Mouse (Mus musculus) E14TG2a.4 (cell line): ENCODE measurements around the gene Cc2d1b.

Experiments
- H3K27me3 ChIP-seq: 2 replicates; pipeline ENCODE4 v1.6.1; 2014; ENCODE audit warnings: low read length, control low read depth; ENCODE audit not compliant: insufficient read depth
- H3K36me3 ChIP-seq: 2 replicates; pipeline ENCODE4 v1.6.1; 2014; ENCODE audit warnings: low read length, control low read depth; ENCODE audit not compliant: insufficient read depth
- H3K4me1 ChIP-seq: replicated peaks from 2 replicates; pipeline ENCODE4 v1.6.1; 2014; ENCODE audit warnings: low read depth, low read length, control low read depth
- H3K4me3 ChIP-seq: replicated peaks from 2 replicates; pipeline ENCODE4 v1.5.1; 2014; ENCODE audit warnings: mild to moderate bottlenecking, low read length
- H3K9me3 ChIP-seq: 2 replicates; pipeline ENCODE4 v1.6.1; 2014; ENCODE audit warnings: low read length, control low read depth
- CTCF ChIP-seq: conservative IDR thresholded peaks from 2 replicates; pipeline ENCODE4 v1.5.1; 2014; ENCODE audit warnings: low read length
- NANOG ChIP-seq: IDR thresholded peaks from 2 replicates; pipeline ENCODE4 v1.6.1; 2014; ENCODE audit warnings: borderline replicate concordance, low read length, mixed read lengths
- POU5F1 ChIP-seq: IDR thresholded peaks from 2 replicates; pipeline ENCODE4 v1.6.1; 2014; ENCODE audit warnings: low read length, borderline replicate concordance

The Cc2d1b gene

DNA sequence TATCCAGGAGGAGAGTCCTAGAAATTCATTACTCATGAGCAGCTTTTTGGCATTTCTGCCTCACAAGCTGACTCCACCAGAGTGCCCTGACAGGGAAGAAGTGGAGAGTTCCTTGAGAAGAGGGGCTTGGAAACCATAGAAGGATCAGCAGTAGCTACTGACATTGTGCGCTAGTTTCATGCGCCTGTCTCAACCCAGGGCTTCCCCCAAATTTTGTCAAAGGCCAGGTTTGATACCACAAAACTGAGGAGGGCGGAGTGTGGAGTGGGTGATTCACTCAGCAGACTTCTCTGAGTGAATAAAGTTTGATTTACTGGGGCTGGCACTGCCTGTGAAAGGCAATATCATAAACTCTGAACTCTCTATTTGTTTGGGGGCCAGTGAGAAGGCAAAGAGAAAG lies 11.1 kb upstream of the Cc2d1b start:
- no peak overlapping the region for H3K4me3 ChIP-seq
- H3K27me3 ChIP-seq, result no peaks in the 10 kb centered on the region
- no peaks in the 10 kb centered on the region for H3K4me1 ChIP-seq
- no peak for TF ChIP-seq POU5F1
- no peak for TF ChIP-seq CTCF
- TF ChIP-seq NANOG, result no peak
- H3K36me3 ChIP-seq, result peaks cover 94% of the 10 kb centered on the region
- no peaks in the 10 kb centered on the region for H3K9me3 ChIP-seq

DNA sequence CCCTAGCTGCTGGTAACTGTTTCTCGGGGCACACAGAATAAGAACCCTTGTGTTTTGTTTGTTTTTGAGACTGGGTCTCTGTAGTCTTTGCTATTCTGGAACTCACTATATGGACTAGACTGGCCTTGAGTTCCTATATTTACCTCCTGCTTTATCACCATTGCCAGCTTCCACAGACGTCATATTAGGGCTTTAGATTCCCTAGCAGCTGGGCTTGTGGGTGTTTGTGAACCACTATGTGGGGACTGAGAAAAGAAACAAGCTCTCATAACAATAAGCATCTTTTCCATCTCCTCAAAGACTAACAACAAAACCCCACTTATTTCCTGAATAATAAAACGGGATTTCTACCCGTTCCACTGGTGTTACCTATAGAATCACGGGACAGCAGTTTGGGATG lies 8.8 kb upstream of the Cc2d1b start:
- Histone ChIP-seq H3K4me1 (no peaks in the 10 kb centered on the region), H3K4me3 (no peak overlapping the region), H3K27me3 (no peaks in the 10 kb centered on the region), H3K9me3 (no peaks in the 10 kb centered on the region), H3K36me3 (peaks cover 94% of the 10 kb centered on the region)
- TF ChIP-seq NANOG, result no peak
- TF ChIP-seq POU5F1, result no peak
- no peak for TF ChIP-seq CTCF

- TF ChIP-seq CTCF (no peak), NANOG (0 out of 2 replicates have a peak, but pooled peaks have one; percentile 21)
- Histone ChIP-seq H3K9me3 (no peaks in the 10 kb centered on the region), H3K4me3 (peak overlapping the region; percentile 95), H3K27me3 (no peaks in the 10 kb centered on the region), H3K4me1 (peaks cover 30% of the 10 kb centered on the region), H3K36me3 (peaks cover 60% of the 10 kb centered on the region)
Measured at GRCm38 (mm10) chr4:108618586-108618985, 1.2 kb upstream of the Cc2d1b start.

- TF ChIP-seq CTCF (no peak), NANOG (no peak), POU5F1 (no peak)
- Histone ChIP-seq H3K4me1 (peaks cover 30% of the 10 kb centered on the region), H3K27me3 (no peaks in the 10 kb centered on the region), H3K9me3 (no peaks in the 10 kb centered on the region), H3K36me3 (peaks cover 60% of the 10 kb centered on the region), H3K4me3 (peak overlapping the region; percentile 95)
Measured at GRCm38 (mm10) chr4:108619165-108619564, 575 bp upstream of the Cc2d1b start.

DNA sequence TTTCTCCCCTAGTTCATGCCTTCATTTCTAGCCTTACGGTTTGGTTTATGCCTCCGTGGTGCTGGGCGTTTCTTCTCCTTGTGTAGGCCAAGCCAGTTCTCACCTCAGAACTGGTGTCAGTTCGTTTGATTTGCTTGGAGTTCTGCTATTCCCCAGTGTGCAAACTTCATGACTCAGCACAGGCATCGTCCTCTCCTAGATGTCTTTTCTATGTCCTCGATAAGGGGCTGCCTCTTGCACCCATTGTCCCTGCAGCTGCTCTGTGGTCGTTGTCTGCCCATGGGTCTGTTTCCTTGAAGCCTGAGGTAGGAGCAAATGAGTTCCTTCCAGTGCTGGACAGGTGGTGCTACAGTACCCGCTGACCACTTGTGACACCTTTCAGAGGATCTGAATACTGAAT lies 796 bp downstream of the Cc2d1b start:
- Histone ChIP-seq H3K4me3 (peak overlapping the region; percentile 95), H3K36me3 (peaks cover 60% of the 10 kb centered on the region), H3K9me3 (no peaks in the 10 kb centered on the region), H3K4me1 (peaks cover 30% of the 10 kb centered on the region), H3K27me3 (no peaks in the 10 kb centered on the region)
- TF ChIP-seq NANOG, result no peak
- no peak for TF ChIP-seq POU5F1
- no peak for TF ChIP-seq CTCF

- no peaks in the 10 kb centered on the region for H3K27me3 ChIP-seq
- H3K36me3 ChIP-seq, result peaks cover 60% of the 10 kb centered on the region
- TF ChIP-seq NANOG, result no peak
- TF ChIP-seq CTCF, result peak; percentile 91
- H3K4me1 ChIP-seq, result peaks cover 30% of the 10 kb centered on the region
- H3K9me3 ChIP-seq, result no peaks in the 10 kb centered on the region
- H3K4me3 ChIP-seq, result 0 out of 2 replicates have a peak overlapping the region, but pooled peaks have one; percentile 95
Measured at GRCm38 (mm10) chr4:108621504-108621903, 1.8 kb downstream of the Cc2d1b start.

DNA sequence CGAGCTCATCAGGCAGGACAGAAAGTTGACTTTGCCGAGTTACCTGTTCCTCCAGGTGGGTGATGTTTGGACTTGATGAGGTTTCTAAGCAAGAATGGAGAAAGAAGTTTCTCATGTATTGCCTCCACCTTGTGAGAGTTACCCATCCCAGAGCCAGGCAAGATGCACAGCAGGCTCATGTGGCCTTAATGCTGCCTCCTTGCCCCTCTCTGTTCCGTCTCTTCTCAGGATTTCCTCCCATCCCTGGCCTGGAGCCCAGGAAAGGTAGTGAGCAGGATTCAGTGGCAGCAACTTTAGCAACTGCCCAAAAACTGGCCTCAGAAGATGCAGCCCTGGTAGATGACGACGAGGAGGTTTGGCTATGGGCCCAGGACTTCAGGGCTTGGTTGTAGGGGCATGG lies 7.3 kb downstream of the Cc2d1b start:
- no peak overlapping the region for H3K4me3 ChIP-seq
- TF ChIP-seq NANOG (no peak), POU5F1 (no peak)
- H3K4me1 ChIP-seq, result peaks cover 12% of the 10 kb centered on the region
- peaks cover 100% of the 10 kb centered on the region for H3K36me3 ChIP-seq
- no peaks in the 10 kb centered on the region for H3K27me3 ChIP-seq
- no peaks in the 10 kb centered on the region for H3K9me3 ChIP-seq

DNA sequence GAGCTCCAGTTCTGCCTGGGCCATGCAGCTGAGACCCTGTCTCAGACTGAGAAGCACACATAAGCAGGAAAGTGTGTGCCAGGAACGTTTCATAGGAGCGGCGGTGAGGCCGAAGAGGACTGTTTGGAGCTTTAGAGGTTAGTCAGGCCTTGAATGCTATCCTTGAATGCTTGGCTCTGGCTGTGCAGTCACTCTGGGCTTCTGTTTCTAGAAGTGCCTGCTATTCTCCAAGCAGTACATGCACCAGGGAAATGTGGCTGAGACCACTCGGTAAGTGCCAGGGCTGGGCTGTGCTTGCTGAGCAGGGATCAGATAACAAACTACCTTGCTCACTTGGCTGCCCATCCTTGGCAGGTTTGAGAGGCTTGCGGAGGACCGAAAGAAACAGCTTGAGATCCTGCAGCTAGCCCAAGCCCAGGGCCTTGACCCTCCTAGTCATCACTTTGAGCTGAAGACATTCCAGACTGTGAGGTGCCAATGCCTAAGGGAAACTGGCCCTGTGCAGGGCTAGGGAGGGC lies 9.7 kb downstream of the Cc2d1b start:
- TF ChIP-seq CTCF (no peak), POU5F1 (no peak), NANOG (no peak)
- no peaks in the 10 kb centered on the region for H3K9me3 ChIP-seq
- H3K36me3 ChIP-seq, result peaks cover 100% of the 10 kb centered on the region
- H3K4me3 ChIP-seq, result no peak overlapping the region
- peaks cover 32% of the 10 kb centered on the region for H3K4me1 ChIP-seq
- H3K27me3 ChIP-seq, result no peaks in the 10 kb centered on the region

- peaks cover 39% of the 10 kb centered on the region for H3K4me1 ChIP-seq
- TF ChIP-seq POU5F1 (no peak), NANOG (no peak)
- H3K27me3 ChIP-seq, result no peaks in the 10 kb centered on the region
- peaks cover 98% of the 10 kb centered on the region for H3K36me3 ChIP-seq
- H3K9me3 ChIP-seq, result no peaks in the 10 kb centered on the region
- no peak overlapping the region for H3K4me3 ChIP-seq
Measured at GRCm38 (mm10) chr4:108630096-108630495, 10.4 kb downstream of the Cc2d1b start.
